Mouse (Mus musculus): ENCODE results near the gene Hes1. TPM values are rescaled to one million over a fixed set of nuclear protein-coding genes. Genes with fewer than 3 reads are reported as not detected.

Gene Hes1
- total RNA-seq, 2 experiments from 2014 or later: 18.0 to 24.2 TPM

DNA sequence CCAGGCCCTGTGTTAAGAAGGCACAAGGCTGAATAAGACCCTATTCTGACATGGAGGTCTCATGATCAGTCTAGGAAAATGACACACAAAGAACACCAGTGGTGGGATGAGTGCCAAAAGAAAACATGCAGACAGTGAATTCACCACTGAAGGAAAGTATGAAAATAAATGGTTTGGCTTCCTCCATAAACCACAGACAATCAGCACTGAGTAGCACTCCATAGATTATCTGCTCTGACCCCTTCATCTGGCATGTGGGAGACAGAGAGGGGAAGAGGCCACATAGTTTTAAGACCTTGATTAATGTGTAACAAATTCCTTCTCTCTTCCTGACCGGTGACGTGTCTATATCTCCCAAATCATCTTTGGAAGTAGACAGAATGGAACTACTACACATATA is 47.4 kb downstream of the Hes1 start:
- no peak for DNase-seq (ENCODE audit: extremely low spot score in 1 of 2, low spot score in 1 of 2)

DNA sequence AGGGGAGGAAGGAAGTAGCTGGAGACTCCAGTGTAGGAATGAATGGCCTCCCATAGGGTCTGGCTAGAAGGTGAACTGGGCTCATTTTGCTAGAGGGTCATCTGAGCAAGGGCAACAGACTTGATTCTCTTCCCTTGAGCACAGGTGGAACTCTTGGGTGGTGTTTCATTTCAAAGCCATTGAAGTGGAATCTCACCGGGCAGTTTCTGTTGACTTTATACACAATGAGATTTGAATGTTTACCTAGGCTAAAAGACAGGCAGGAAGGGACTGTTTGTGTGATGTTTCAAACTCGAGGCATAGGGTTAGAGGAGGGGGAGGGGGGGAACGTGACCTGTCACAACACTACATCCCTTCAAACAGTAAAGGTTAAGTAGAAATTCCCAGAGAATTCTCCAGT is 49.0 kb downstream of the Hes1 start:
- DNase-seq (ENCODE audit: extremely low spot score in 1 of 2, low spot score in 1 of 2): no peak

DNA sequence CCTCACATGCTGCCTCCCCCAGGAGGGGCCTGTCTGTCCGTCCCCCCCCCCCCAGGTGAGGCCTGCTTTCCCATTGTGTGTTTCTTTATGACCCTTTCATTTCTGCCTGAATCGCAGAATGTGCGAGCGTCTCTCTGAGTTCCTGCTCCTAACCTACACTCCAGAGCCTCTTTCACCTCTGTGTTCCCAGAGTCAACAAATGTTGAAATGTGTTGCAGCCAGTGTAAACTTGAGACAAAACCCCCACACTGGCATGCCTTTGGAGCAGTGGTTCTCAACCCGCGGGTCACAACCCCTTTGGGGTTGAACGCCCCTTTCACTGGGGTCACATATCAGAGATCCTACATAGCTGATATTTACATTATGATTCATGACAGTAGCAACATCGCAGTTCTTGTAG is 49.6 kb downstream of the Hes1 start:
- no peak for DNase-seq (ENCODE audit: extremely low spot score in 1 of 2, low spot score in 1 of 2)

DNA sequence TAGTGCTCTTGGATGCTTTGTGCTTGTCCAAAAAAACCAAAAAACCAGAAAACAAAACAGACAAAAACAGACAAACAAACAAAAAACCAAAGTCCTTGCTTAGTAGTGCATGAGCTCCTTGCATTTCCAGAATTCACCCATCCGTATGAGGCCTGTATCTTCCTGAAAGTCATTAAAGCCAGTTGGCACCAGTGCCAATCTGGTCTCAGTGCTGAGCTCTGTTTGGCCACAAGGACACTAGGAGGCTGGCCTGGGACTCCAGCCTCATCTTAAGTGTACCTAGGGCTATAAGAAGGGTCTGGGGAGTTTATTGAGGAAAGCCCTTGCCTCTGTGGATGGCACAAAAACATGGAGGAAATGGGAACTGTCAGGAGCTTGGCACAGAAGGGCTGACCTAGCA is 50.3 kb downstream of the Hes1 start:
- no peak for DNase-seq (ENCODE audit: extremely low spot score in 1 of 2, low spot score in 1 of 2)

Other genes starting within 250 kb of the Hes1 start
- gene Cpn2, start 203.1 kb downstream of the Hes1 start, total RNA-seq (2021): not detected
- gene Lrrc15, start 218.9 kb downstream of the Hes1 start, total RNA-seq (2021): under 1 TPM; 0.12 to 0.14 TPM
- 1 to 10 TPM; 2.7 to 2.8 TPM for gene Gp5, start 246.4 kb downstream of the Hes1 start, total RNA-seq (2021)

Measured in layer of hippocampus, postnatal 25 days (tissue).